25 mouse cellular contexts compared by ENCODE assay signal in genomic region chr9:91876823-91877222, GRCm38 (mm10).
"Had no signal": no experiment of that assay in that cellular context is flagged by ENCODE, and none has a peak within 500 bp of the region (broad histone marks: within the 10 kb centered on the region; RNA-seq: fewer than 3 reads in every experiment).

No protein-coding gene starts in this region.

- H3K36me3 ChIP-seq: heart, embryonic 10.5 days; heart, embryonic 12.5 days; hindbrain, embryonic 10.5 days; hindbrain, embryonic 13.5 days; intestine, embryonic 15.5 days; limb, embryonic 10.5 days; limb, embryonic 12.5 days had no signal

- H3K27me3 ChIP-seq: heart, embryonic 12.5 days; hindbrain, embryonic 13.5 days; intestine, embryonic 15.5 days; limb, embryonic 12.5 days had no signal

- H3K9me3 ChIP-seq: heart, embryonic 10.5 days; hindbrain, embryonic 10.5 days; hindbrain, embryonic 13.5 days; intestine, embryonic 15.5 days; limb, embryonic 10.5 days; limb, embryonic 12.5 days had no signal

- H3K4me1 ChIP-seq: heart, embryonic 10.5 days; heart, embryonic 12.5 days; hindbrain, embryonic 10.5 days; hindbrain, embryonic 13.5 days; intestine, embryonic 15.5 days; limb, embryonic 10.5 days; limb, embryonic 12.5 days had no signal

- DNase-seq: gastrocnemius, adult 2 months; gastrocnemius, postnatal 10 days; gastrocnemius, postnatal 25 days; heart, adult 18-20 months; heart, postnatal 10 days; heart, postnatal 4 days; kidney, adult 18-20 months; kidney, adult 8-10 months; kidney, postnatal 10 days; kidney, postnatal 25 days; kidney, postnatal 4 days; liver had no signal

- H3K4me3 ChIP-seq: gastrocnemius, adult 2 months; heart, embryonic 10.5 days; heart, embryonic 12.5 days; hindbrain, embryonic 10.5 days; hindbrain, embryonic 13.5 days; intestine, embryonic 15.5 days; layer of hippocampus, adult 2 months; left cerebral cortex, adult 2 months; limb, embryonic 10.5 days; limb, embryonic 12.5 days had no signal

- H3K27ac ChIP-seq: gastrocnemius, adult 2 months; heart, embryonic 10.5 days; hindbrain, embryonic 10.5 days; hindbrain, embryonic 13.5 days; intestine, embryonic 15.5 days; layer of hippocampus, adult 2 months; left cerebral cortex, adult 2 months; limb, embryonic 10.5 days; limb, embryonic 12.5 days had no signal

- H3K4me2 ChIP-seq: heart, embryonic 12.5 days; hindbrain, embryonic 13.5 days; intestine, embryonic 15.5 days; limb, embryonic 12.5 days; liver, embryonic 11.5 days had no signal

- ATAC-seq: hindbrain, embryonic 16.5 days; inflammation-experienced regulatory T-cells, adult 6 months; intestine, embryonic 15.5 days; intestine, postnatal 0 days had no signal

- H3K9ac ChIP-seq: heart, embryonic 12.5 days; hindbrain, embryonic 13.5 days; intestine, embryonic 15.5 days; limb, embryonic 12.5 days had no signal
